Mouse (Mus musculus): ENCODE results near the gene Slc25a3. TPM values are rescaled to one million over a fixed set of nuclear protein-coding genes. Genes with fewer than 3 reads are reported as not detected.

Slc25a3 gene
- polyA plus RNA-seq, 1 experiment from 2014 or later: 369 TPM

GRCm38 (mm10) chr10:91162511-91163163 lies 38.8 kb upstream of the Slc25a3 start:
- H3K27me3 ChIP-seq: no peaks in the 10 kb centered on the region
- H3K9ac ChIP-seq: no peak overlapping the region
- H3K27ac ChIP-seq: no peak overlapping the region
- H3K36me3 ChIP-seq (replicated peaks): peaks cover 75% of the 10 kb centered on the region
- WGBS: 93% methylated on average over 15 of the region's 15 CpGs
- no peaks in the 10 kb centered on the region for H3K9me3 ChIP-seq
- H3K4me2 ChIP-seq: no peak overlapping the region
- H3K4me3 ChIP-seq (replicated peaks): no peak overlapping the region
- peaks cover 10% of the 10 kb centered on the region for H3K4me1 ChIP-seq
- no peak for ATAC-seq (ENCODE audit: low FRiP score)

- no peak for ATAC-seq (ENCODE audit: low FRiP score)
- Histone ChIP-seq H3K9me3 (no peaks in the 10 kb centered on the region), H3K4me1 (peaks cover 5% of the 10 kb centered on the region), H3K36me3 (replicated peaks) (peaks cover 80% of the 10 kb centered on the region), H3K27ac (no peak overlapping the region), H3K4me2 (no peak overlapping the region), H3K9ac (no peak overlapping the region), H3K4me3 (replicated peaks) (no peak overlapping the region), H3K27me3 (no peaks in the 10 kb centered on the region)
- 93% methylated on average over 11 of the region's 11 CpGs for WGBS
These were observed 38.2 kb upstream of the Slc25a3 start for GRCm38 (mm10) chr10:91162077-91162476.

- Histone ChIP-seq H3K27ac (no peak overlapping the region), H3K27me3 (no peaks in the 10 kb centered on the region), H3K4me2 (no peak overlapping the region), H3K36me3 (replicated peaks) (peaks cover 91% of the 10 kb centered on the region), H3K9me3 (no peaks in the 10 kb centered on the region), H3K4me1 (no peaks in the 10 kb centered on the region), H3K4me3 (replicated peaks) (no peak overlapping the region), H3K9ac (no peak overlapping the region)
- no peak for ATAC-seq (ENCODE audit: low FRiP score)
- WGBS: 97% methylated on average over 5 of the region's 5 CpGs
These were observed 37.1 kb upstream of the Slc25a3 start for GRCm38 (mm10) chr10:91161006-91161405.

- no peaks in the 10 kb centered on the region for H3K9me3 ChIP-seq
- H3K9ac ChIP-seq: no peak overlapping the region
- H3K27me3 ChIP-seq: no peaks in the 10 kb centered on the region
- no peak overlapping the region for H3K27ac ChIP-seq
- H3K4me1 ChIP-seq: no peaks in the 10 kb centered on the region
- 91% methylated on average over 8 of the region's 8 CpGs for WGBS
- peaks cover 94% of the 10 kb centered on the region for H3K36me3 ChIP-seq (replicated peaks)
- no peak overlapping the region for H3K4me2 ChIP-seq
- H3K4me3 ChIP-seq (replicated peaks): no peak overlapping the region
- no peak for ATAC-seq (ENCODE audit: low FRiP score)
These were observed 34.6 kb upstream of the Slc25a3 start for GRCm38 (mm10) chr10:91158442-91158841.

- no peak overlapping the region for H3K4me2 ChIP-seq
- H3K4me1 ChIP-seq: no peaks in the 10 kb centered on the region
- H3K4me3 ChIP-seq (replicated peaks): no peak overlapping the region
- no peaks in the 10 kb centered on the region for H3K27me3 ChIP-seq
- no peak overlapping the region for H3K27ac ChIP-seq
- ATAC-seq (ENCODE audit: low FRiP score): no peak
- H3K9ac ChIP-seq: no peak overlapping the region
- WGBS: 93% methylated on average over 6 of the region's 6 CpGs
- H3K36me3 ChIP-seq (replicated peaks): peaks cover 92% of the 10 kb centered on the region
- H3K9me3 ChIP-seq: no peaks in the 10 kb centered on the region
These were observed 32.5 kb upstream of the Slc25a3 start for GRCm38 (mm10) chr10:91156338-91156737.

GRCm38 (mm10) chr10:91153894-91154503 lies 30.1 kb upstream of the Slc25a3 start:
- no peak overlapping the region for H3K4me3 ChIP-seq (replicated peaks)
- H3K4me2 ChIP-seq: no peak overlapping the region
- no peak for ATAC-seq (ENCODE audit: low FRiP score)
- no peak overlapping the region for H3K9ac ChIP-seq
- 92% methylated on average over 10 of the region's 10 CpGs for WGBS
- peaks cover 95% of the 10 kb centered on the region for H3K36me3 ChIP-seq (replicated peaks)
- no peak overlapping the region for H3K27ac ChIP-seq
- H3K9me3 ChIP-seq: no peaks in the 10 kb centered on the region
- no peaks in the 10 kb centered on the region for H3K4me1 ChIP-seq
- H3K27me3 ChIP-seq: no peaks in the 10 kb centered on the region

- Histone ChIP-seq H3K4me2 (no peak overlapping the region), H3K27me3 (no peaks in the 10 kb centered on the region), H3K9me3 (no peaks in the 10 kb centered on the region), H3K27ac (no peak overlapping the region), H3K9ac (no peak overlapping the region), H3K4me3 (replicated peaks) (no peak overlapping the region), H3K36me3 (replicated peaks) (peaks cover 48% of the 10 kb centered on the region), H3K4me1 (no peaks in the 10 kb centered on the region)
- 95% methylated on average over 7 of the region's 7 CpGs for WGBS
- ATAC-seq (ENCODE audit: low FRiP score): peak; percentile 7; the same call in 1 of the 2 replicates
These were observed 21.6 kb upstream of the Slc25a3 start for GRCm38 (mm10) chr10:91145413-91145812.

- Histone ChIP-seq H3K4me2 (no peak overlapping the region), H3K27me3 (no peaks in the 10 kb centered on the region), H3K4me1 (no peaks in the 10 kb centered on the region), H3K9me3 (no peaks in the 10 kb centered on the region), H3K9ac (no peak overlapping the region), H3K27ac (0 out of 2 replicates have a peak overlapping the region, but pooled peaks have one; percentile 25), H3K36me3 (replicated peaks) (peaks cover 29% of the 10 kb centered on the region), H3K4me3 (replicated peaks) (no peak overlapping the region)
- 81% methylated on average over 18 of the region's 18 CpGs for whole genome bisulfite sequencing
- ATAC-seq (ENCODE audit: low FRiP score): no peak
These were observed 19.7 kb upstream of the Slc25a3 start for GRCm38 (mm10) chr10:91143313-91144230.

GRCm38 (mm10) chr10:91142654-91143191 lies 18.9 kb upstream of the Slc25a3 start:
- Histone ChIP-seq H3K4me2 (no peak overlapping the region), H3K27me3 (no peaks in the 10 kb centered on the region), H3K27ac (no peak overlapping the region), H3K36me3 (replicated peaks) (peaks cover 23% of the 10 kb centered on the region), H3K4me1 (no peaks in the 10 kb centered on the region; the same call in 1 of the 2 replicates), H3K4me3 (replicated peaks) (no peak overlapping the region), H3K9me3 (no peaks in the 10 kb centered on the region), H3K9ac (no peak overlapping the region)
- no peak for ATAC-seq (ENCODE audit: low FRiP score)
- WGBS: 82% methylated on average over 10 of the region's 10 CpGs

- ATAC-seq (ENCODE audit: low FRiP score): no peak
- Histone ChIP-seq H3K9ac (no peak overlapping the region), H3K4me1 (peaks cover 4% of the 10 kb centered on the region; the same call in 1 of the 2 replicates), H3K27ac (no peak overlapping the region), H3K4me2 (no peak overlapping the region), H3K27me3 (no peaks in the 10 kb centered on the region), H3K36me3 (replicated peaks) (peaks cover 14% of the 10 kb centered on the region), H3K4me3 (replicated peaks) (no peak overlapping the region), H3K9me3 (no peaks in the 10 kb centered on the region)
- 50% methylated on average over 2 of the region's 2 CpGs for WGBS
These were observed 17.7 kb upstream of the Slc25a3 start for GRCm38 (mm10) chr10:91141564-91141963.

GRCm38 (mm10) chr10:91139148-91139766 lies 15.4 kb upstream of the Slc25a3 start:
- WGBS: 94% methylated on average over 14 of the region's 14 CpGs
- Histone ChIP-seq H3K4me1 (peaks cover 4% of the 10 kb centered on the region; the same call in 1 of the 2 replicates), H3K36me3 (replicated peaks) (no peaks in the 10 kb centered on the region), H3K9ac (no peak overlapping the region), H3K9me3 (no peaks in the 10 kb centered on the region), H3K4me3 (replicated peaks) (no peak overlapping the region), H3K4me2 (no peak overlapping the region), H3K27ac (no peak overlapping the region), H3K27me3 (no peaks in the 10 kb centered on the region)
- ATAC-seq (ENCODE audit: low FRiP score): no peak

- Histone ChIP-seq H3K9ac (no peak overlapping the region), H3K9me3 (no peaks in the 10 kb centered on the region), H3K27me3 (no peaks in the 10 kb centered on the region), H3K36me3 (replicated peaks) (no peaks in the 10 kb centered on the region), H3K4me1 (peaks cover 4% of the 10 kb centered on the region; the same call in 1 of the 2 replicates), H3K4me3 (replicated peaks) (no peak overlapping the region), H3K27ac (no peak overlapping the region), H3K4me2 (no peak overlapping the region)
- no peak for ATAC-seq (ENCODE audit: low FRiP score)
- 92% methylated on average over 3 of the region's 3 CpGs for WGBS
These were observed 14.5 kb upstream of the Slc25a3 start for GRCm38 (mm10) chr10:91138317-91138716.

All from forebrain, embryonic 12.5 days (tissue).